Mouse (Mus musculus) layer of hippocampus, postnatal 10 days (tissue): ENCODE measurements around the gene Trmt2a. TPM values are rescaled to one million over a fixed set of nuclear protein-coding genes. Genes with fewer than 3 reads are reported as not detected.
"Not testable (repeated sequence)": the region's sequence is repeated elsewhere in the genome, so short reads cannot be mapped to it uniquely, and the experiment has no call there.

Source experiments
- DNase-seq, 2 experiments: peaks; one replicate each; pipeline ENCODE4 v3.0.0; 2021; ENCODE audit warnings: low spot score in 2 of 2
- microRNA-seq, 2 experiments: library from miRNA; unstranded; fragments of <30 nt; microRNA quantifications; one replicate each; pipeline ENCODE4 v1.2.0; 2021
- total RNA-seq, 2 experiments: library from RNA; stranded (reverse); gene quantifications; 2 replicates each; pipeline ENCODE4 v1.2.3; 2021

Gene Trmt2a
- total RNA-seq, 2 experiments from 2014 or later: 54.4 to 65.1 TPM

- DNase-seq: no peak
These were observed 39.7 kb downstream of the Trmt2a start for GRCm38 (mm10) chr16:18288166-18288565.

GRCm38 (mm10) chr16:18288581-18289061 lies 40.1 kb downstream of the Trmt2a start:
- DNase-seq: no peak

GRCm38 (mm10) chr16:18289067-18289588 lies 40.6 kb downstream of the Trmt2a start, which contains the start of gene Dgcr8:
Dgcr8 (minus strand) TSS chr16:18289246.
- peak; percentile 96 to 99 for DNase-seq

DNA sequence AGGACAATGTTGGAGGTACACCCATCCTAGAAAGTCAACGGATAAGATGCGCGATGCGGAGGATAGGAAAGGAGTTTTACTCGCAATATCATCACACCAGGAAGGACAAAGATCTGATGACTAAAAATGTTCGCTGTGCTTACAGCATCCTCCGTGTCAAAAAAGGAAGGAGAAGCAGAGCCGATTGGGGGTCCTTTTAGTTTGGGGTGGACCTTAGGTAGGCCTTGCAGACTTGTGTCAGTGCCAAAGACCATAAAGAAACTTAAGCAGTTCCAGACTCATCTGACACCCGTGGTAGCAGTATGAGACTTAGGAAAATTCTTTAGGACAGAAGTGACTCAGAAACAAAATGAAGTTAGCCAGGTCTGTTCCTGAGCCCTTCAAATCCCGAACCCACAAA lies 41.1 kb downstream of the Trmt2a start:
- DNase-seq: not testable (repeated sequence)

Small RNAs within 50 kb of the gene (microRNA-seq; reads per million reads assigned to microRNA genes)
- 0.20 to 0.22 reads per million in 2 experiments for gene Gm24572
- 194 to 260 reads per million in 2 experiments for gene Mir1306

Other genes starting within 250 kb of the Trmt2a start
- gene Dgcr6, start 195.8 kb upstream of the Trmt2a start, total RNA-seq: 100 to 1,000 TPM in 1 of 2 experiments, 10 to 100 TPM in 1; 87.0 to 112 TPM
- 10 to 100 TPM; 15.8 to 17.3 TPM for gene Prodh, start 158.5 kb upstream of the Trmt2a start, total RNA-seq
- 10 to 100 TPM; 76.3 to 78.0 TPM for gene Rtn4r, start 121.0 kb upstream of the Trmt2a start, total RNA-seq
- not detected for gene Ccdc188, start 30.8 kb upstream of the Trmt2a start, total RNA-seq
- gene Zdhhc8, start 13.5 kb upstream of the Trmt2a start, total RNA-seq: 10 to 100 TPM; 73.9 to 75.1 TPM
- gene Ranbp1, start 53 bp downstream of the Trmt2a start, total RNA-seq: 100 to 1,000 TPM; 133 to 147 TPM
- not detected for gene Gm49776, start 9.6 kb downstream of the Trmt2a start, total RNA-seq
- gene Dgcr8, start 40.6 kb downstream of the Trmt2a start, total RNA-seq: 10 to 100 TPM; 39.1 to 41.4 TPM
- 100 to 1,000 TPM; 100 to 102 TPM for gene Tango2, start 99.4 kb downstream of the Trmt2a start, total RNA-seq
- 10 to 100 TPM; 46.2 to 53.9 TPM for gene Arvcf, start 99.5 kb downstream of the Trmt2a start, total RNA-seq
- 10 to 100 TPM; 22.1 to 28.4 TPM for gene Txnrd2, start 177.7 kb downstream of the Trmt2a start, total RNA-seq
- 10 to 100 TPM; 55.3 to 59.8 TPM for gene Comt, start 178.2 kb downstream of the Trmt2a start, total RNA-seq